Mouse (Mus musculus): Measurements from ENCODE around the gene Olfr222.
"Not testable (repeated sequence)": the region's sequence is repeated elsewhere in the genome, so short reads cannot be mapped to it uniquely, and the experiment has no call there.

Gene Olfr222

DNA sequence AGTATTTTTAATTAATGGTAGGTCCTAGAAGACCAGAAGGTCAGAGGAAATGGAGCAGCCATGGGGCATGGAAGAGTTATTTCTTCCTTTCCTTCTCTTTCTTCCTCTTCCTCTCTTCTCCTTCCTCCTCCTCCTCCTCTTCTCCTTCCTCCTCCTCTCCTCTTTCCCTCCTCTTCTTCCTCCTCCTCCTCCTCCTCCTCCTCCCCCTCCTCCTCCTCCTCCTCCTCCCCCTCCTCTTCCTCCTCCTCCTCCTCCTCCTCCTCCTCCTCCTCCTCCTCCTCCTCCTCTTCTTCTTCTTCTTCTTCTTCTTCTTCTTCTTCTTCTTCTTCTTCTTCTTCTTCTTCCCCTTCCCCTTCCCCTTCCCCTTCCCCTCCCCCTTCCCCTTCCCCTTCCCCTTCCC is at the start of gene Olfr222:
Gene Olfr222, minus strand, starts transcription at position 101 of the 400 bp plus-strand sequence.
- DNase-seq (ENCODE audit: low spot score), result not testable (repeated sequence)

DNA sequence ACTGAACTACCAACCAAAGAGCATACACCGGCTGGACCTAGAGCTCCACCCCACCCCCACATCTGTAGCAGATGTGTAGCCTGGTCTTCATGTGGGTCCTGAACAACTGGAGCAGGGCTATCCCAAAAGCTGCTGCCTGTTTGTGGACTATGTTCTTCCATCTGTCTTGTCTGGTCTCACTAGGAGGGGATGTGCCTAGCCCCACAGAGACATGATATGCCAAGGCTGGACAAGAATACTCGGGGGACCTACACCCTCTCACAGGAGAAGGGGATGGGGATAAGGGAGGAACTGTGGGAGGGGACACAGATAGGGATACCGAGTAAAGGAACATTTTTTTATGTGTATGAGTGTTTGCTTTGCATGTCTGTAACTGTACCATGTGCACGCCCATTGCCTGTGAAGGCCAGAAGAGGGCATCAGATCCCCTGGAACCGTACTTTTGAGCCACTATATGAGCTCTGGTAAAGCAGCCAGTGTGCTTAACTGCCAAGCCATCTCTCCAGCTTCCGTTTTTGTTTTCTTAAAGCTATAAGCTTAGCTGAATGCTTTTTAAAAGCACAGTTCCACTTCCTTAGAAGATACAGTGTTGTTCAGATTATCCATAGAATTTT is 48.1 kb upstream of the Olfr222 start:
- peak; percentile 49 for DNase-seq (ENCODE audit: low spot score)

DNA sequence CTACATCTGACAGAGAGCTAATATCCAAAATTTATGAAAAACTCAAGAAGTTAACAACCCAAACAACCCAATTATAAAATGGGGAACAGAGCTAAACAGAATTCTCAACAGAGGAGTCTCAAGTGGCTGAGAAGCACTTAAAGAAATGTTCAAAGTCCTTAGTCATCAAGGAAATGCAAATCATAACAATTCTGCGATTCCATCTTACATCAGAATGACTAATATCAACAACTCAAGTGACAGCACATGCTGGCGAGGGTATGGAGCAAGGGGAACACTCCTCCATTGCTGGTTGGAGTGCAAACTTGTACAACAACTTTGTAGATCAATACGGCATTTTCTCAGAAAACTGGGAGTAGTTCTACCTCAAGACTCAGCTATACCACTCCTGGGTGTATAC is 46.2 kb upstream of the Olfr222 start:
- no peak for DNase-seq (ENCODE audit: low spot score)

DNA sequence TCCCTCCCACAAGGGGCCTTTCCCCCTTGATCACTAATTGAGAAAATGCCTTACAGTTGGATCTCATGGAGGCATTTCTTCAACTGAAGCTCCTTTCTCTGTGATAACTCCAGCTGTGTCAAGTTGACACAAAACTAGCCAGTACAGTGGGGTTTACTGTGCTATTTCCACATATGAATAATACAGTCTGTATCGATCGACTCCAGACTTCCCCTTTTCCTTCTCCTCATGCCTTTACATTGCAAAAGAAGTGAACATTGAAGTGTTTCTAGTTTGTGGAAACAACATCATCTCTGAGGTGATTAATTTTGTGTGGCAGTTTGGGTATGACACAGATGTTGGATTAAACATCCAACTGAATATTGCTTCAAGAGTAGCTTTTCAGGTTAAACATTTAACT is 41.0 kb upstream of the Olfr222 start:
- not testable (repeated sequence) for DNase-seq (ENCODE audit: low spot score)

DNA sequence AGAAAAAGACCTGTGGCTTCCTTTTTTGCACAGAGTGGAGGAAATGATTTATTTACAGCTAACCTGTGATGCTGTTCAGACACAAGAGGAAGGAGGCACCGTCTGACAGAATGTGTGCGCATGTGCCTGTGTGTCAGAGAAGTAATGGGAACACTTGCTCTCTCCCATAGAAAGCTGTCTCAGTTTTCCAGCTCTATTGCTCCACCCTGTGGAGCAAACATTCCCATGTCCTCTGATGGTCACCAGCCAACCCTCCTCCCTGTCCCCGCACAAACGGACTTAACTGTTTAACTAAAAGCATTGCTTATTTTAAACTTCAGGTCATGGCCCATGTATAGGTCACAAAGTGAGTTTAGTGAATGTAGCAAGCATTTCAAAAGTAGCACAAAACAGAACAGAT is 38.1 kb upstream of the Olfr222 start:
- DNase-seq (ENCODE audit: low spot score), result no peak

DNA sequence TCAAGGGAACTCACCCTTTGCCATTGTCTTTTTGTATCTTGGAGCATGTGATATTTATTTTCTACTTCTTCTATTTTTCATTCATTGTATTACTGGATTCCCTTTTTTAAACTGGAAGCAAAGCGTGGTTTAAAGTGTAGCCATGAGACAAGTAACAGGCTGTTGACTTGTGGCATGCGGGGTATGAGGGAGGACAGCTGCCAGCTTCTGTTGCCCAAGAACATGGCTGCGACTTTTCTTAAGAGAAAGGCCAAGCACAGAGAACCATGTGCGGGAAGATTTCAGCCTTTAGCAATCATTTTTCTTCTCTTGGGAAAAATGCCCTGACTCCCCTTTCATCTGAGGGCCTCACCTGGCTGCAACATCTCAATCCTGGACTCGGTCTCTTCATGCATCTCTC is 35.6 kb upstream of the Olfr222 start:
- no peak for DNase-seq (ENCODE audit: low spot score)

DNA sequence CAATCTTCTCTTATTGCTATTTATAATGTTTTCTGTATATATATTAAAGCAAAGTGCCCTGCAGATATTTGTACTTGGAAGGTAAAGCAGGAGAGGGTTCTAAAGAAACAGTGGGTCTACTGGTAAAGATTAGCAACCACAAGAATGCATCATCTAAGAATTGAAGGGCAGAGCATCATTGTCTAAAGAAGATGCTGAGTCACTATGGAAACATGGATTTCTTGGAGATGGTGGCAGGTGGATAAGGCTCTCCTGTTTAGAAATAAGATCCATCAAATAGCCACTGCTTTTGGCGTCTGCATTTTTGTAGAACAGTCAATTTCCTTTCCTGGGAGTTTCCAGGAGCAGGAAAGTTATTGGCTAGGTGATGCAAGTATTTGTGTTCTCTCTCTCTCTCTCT is 26.3 kb upstream of the Olfr222 start:
- no peak for DNase-seq (ENCODE audit: low spot score)

DNA sequence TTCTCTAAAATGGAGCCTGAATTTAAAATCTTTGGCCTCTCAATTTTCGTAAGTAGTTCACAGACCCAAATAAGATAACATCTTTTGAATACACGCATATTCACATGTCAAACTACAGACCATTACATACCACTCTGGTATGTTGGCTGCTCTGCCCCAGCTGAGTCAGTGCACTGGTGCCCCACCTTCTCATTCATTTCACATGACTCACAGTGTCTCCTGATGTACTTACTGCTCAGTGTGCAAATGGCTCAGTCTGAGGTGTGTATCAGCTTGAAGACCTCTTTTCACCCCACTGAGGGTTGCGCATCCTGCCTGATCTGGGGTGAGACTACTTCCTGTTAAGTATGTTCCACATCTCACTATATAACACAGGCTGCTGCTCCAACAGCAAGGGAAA is 24.8 kb upstream of the Olfr222 start:
- DNase-seq (ENCODE audit: low spot score), result no peak

DNA sequence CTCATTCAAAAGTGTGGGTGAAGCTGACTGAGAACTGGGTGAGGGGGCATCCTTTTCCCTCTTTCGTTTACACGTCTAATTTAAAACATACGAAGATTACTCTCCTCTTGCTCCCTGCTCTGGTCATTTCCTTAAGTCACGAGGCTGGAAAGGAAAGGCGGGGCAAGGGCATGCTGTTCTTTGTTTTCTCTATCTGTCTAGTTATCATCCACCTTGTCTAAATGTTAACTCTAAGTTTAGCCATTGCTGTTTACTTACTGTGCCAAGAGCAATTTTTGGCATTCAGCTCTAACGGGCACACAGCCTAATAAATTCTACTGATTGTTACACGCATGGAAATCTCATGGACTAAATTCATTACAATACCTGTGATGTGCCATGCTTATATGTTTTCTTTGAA is 23.2 kb upstream of the Olfr222 start:
- no peak for DNase-seq (ENCODE audit: low spot score)

DNA sequence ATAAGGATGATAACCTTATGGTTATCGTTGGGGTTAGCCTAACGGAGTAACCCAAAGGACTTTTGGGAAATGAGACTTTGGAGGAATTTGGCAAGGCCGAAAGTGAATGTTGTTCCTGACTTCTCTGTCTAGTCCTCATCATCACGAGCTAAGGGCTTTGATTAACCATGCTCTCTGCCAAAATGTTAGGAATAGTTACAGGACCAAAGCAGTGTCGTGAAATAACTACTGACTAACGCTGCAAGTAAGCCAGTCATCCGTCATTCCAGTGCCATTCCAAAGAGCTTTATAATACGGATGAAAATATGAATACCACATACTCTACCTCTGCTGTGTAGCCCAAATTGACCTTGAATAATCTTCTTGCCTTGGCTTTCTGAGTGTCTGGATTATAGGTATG is 20.9 kb upstream of the Olfr222 start:
- DNase-seq (ENCODE audit: low spot score), result no peak

DNA sequence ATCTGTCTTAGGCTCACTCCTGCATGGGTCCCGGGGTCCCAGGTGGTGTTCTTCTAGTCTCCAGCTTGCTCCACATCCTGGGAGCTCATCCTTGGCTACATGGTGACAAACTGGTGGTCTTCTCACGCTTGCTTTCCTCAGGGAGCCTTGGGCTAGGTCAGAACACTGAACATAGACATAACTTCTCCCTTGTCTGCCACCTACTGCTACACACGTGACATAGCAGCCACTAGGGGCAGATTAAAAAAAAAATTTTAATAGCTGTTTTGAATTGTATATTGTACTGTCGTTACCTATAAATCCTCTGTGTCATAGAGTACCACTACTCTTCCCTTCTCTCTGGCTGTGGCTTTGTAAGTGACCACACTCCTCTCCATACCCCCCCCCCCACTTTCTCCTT is 20.1 kb upstream of the Olfr222 start:
- DNase-seq (ENCODE audit: low spot score), result no peak

DNA sequence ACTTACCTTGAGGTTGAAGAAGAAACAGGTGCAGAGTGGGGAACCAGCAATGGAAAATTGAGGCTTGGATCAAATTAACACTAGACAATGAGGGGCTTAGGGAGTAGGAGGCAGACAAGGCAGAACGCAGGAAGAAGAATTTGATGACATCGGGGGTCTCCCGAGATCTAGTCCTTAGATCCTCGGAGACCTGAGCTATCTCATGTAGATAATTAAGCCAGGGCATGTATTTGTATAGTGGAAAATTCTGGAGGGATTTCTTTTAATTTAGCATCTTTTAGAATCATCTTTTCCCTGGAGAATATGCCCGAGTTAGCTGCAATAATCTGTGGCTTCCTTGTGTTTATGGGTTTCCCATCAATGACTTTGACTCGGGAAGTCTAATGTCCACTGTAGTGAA is 17.2 kb upstream of the Olfr222 start, which contains the start of gene Olfr223:
Gene Olfr223, minus strand, starts transcription at position 101 of the 400 bp plus-strand sequence.
- DNase-seq (ENCODE audit: low spot score), result no peak

DNA sequence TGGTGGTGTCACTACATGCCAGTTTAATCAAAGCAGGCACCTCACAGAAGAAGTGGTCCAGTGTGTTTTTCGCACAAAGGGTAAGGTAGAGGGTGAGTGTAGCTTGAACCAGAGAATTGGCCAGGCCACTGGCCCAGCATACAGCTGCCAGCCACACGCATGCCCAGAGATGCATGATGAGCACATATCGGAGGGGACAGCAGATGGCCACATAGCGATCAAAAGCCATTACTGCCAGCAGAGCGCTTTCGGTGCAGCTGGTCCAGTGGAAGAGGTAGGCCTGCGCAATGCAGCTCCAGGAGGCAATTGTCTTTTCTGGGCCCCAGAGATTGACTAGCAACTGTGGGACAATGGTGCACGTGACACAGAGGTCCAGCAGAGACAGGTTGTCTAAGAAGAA is 13.5 kb upstream of the Olfr222 start:
- no peak for DNase-seq (ENCODE audit: low spot score)

DNA sequence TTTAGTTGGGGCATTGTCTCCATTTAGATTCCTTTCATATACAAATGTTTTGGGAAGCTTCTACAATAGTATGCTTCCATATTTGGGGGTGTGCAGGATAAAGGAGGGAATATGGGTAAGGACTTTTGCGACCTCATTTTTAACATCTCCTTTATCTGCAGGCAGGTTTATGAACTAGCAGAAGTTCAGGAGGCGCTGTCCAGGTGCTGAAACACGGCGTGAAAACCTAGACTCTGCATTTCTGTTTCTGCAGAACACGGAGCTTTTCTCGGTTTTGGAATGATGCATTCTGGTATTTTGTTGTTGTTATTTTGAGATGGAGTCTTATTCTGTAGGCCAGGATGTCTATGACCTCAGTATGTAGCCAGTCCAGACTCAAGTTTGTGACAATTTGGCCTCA is 8.5 kb upstream of the Olfr222 start:
- DNase-seq (ENCODE audit: low spot score), result peak; percentile 16

DNA sequence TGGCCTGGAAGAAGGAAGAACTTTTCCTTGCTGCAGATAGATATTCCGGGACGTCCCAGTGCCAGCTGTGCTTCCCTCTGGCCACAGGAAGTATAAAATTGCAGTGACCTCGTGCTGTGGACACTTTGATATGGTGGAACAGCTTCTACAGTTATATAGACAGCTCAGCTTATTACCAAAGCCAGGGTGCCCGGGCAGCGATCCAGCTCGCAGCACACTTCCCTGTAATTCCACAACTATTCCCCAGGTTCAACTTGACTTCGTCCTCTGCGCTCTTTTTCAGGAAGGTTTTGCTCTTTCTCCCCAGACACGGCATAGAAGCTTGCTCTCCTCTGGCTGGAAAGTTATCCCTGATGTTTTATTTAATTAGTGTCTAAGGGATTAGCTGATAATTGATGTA is 309 bp downstream of the Olfr222 start:
- no peak for DNase-seq (ENCODE audit: low spot score)

DNA sequence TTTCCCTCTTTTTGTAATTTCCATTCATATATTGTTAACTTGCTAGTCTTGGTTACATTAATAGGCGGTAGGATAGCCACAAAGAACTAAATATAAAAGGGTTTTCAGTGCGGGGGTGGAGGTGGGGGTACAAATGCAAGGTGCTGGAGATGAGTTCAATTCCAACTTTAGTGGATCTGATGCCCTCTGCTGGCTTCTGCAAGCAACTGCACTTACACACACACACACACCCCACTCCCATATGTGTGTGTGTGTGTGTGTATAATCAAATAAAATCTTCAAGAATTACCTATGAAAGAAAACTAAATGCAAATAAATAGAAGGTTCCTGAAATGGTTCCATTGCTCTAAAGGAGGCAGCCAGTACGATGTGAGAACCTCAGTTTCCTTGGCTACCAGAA is 6.7 kb downstream of the Olfr222 start:
- no peak for DNase-seq (ENCODE audit: low spot score)

DNA sequence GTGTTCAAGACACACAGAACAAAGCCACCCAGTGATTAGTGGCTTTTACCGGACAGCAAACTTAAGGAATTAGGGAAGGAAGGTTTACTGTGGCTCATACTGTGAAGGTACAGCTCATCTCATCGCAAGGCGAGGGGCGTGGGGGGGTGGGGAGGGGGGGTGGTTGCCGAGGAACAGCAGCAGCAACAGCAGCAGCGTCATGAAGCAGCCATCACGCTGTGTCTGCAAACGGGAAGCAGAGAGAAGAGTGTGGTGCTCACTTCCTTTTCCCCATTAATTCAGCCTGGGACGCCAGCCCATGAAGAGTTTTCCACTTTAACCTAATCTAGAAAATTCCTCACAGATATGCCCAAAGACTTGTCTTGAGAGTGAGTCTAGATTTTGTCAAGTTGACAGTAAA is 13.2 kb downstream of the Olfr222 start:
- no peak for DNase-seq (ENCODE audit: low spot score)

DNA sequence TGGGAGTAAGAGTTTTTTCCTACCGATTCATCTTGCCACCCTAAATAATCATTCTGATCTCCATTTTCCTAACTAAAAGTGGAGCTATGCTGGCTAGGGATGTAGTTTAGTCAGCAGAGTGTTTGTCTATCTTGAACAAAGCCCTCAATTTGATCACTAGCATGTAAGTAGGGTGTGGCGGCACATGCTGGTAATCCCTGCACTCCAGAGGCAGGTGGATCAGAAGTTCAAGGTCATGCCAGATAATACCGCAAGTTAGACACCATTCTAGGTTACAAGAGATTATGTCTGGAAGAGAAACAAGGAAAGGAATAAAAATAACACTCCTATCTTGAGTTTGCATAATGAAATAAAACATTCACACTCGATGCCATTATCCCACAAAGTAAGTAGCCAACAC is 13.7 kb downstream of the Olfr222 start:
- DNase-seq (ENCODE audit: low spot score), result no peak

DNA sequence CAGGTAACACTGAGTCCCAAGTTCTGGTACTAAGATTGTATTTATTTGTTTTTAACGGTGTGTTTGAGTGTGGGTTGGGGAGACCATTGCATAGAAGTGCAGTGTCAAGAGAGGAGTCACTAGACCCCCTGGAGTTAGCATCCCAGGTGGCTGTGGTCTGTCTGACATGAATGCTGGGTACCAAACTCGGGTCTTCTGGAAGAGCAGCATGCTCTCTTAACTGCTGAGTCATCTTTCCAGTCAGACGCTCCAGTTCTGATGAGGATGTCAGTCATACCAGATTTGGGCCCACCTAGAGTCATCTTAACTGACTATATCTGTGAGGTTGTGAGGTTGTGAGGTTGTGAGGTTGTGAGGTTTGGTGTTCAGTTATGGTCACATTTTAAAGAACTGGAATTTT is 15.1 kb downstream of the Olfr222 start:
- DNase-seq (ENCODE audit: low spot score), result no peak

DNA sequence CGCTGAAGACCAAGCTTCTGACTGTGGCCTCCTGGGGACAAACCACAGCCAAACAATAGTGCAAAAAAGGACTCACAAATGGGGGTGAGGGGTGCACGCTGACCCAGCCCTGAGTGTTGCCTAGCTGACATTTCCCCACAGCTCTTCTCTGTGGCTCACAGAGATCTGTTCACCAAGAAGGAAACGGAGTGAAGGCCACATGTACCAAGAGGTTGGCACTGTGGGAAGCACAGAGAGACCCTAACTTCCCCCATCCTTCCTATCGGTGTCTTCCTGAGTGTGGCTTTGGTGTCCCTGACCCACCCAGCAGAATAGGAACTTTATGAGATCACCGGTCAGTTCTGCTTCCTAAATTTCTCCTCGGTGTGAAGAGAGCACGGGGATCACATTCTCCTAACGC is 21.5 kb downstream of the Olfr222 start:
- DNase-seq (ENCODE audit: low spot score), result no peak

DNA sequence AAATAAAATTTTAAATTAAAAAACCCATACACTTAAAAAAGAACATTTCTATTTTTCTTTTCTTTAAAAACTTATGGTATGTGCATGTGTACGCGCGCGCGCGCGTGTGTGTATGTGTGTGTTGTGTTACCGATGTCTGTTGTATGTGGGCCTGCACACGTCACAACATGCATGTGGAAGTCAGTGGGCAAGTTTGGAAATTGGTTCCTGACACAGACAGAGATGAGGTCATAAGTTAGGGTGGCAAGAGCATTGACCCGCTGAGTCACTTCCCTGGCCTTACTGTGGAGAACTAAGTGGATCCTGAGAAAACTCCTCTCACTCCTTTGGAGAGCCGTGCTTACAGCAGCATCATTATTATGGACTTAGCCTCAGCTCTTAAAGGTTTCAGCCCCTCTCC is 21.9 kb downstream of the Olfr222 start:
- DNase-seq (ENCODE audit: low spot score), result no peak

DNA sequence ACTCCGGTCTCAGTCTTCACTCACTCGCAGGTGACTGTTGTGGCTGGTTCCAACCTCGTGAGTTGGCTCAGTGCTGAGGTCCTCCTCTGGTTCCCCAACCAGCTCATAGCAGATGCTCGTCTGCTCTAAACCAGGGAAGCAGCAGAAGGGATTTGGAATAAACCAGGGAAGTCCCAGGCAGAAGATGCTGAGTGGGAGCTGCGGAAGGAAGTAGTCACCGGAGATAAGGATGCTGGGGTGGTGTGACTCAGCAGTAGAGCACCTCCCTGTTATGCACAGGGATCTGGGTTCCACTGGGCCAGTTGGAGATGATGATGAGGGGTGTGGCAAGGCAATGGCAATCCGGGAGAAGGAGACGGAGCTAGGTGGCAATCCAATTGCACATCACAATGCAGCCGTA is 32.0 kb downstream of the Olfr222 start:
- no peak for DNase-seq (ENCODE audit: low spot score)

DNA sequence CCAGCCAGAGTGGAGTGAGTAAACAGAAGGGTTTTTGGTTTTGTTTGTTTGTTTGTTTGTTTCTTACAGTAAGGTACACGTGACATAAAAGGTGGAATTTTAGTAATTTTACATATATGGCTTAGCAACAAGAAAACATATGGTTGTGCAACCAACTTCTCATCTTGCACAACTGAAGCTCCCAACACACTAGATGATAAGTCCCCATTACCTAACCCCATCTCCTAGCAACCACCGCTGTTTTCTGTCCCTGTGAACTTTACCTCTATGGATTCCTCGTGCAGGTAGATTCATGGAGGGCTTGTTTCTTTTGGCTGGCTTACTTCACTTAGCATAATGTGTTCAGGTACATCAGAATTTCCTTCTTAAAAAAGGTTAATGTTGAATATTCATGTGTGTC is 32.7 kb downstream of the Olfr222 start:
- DNase-seq (ENCODE audit: low spot score), result no peak

DNA sequence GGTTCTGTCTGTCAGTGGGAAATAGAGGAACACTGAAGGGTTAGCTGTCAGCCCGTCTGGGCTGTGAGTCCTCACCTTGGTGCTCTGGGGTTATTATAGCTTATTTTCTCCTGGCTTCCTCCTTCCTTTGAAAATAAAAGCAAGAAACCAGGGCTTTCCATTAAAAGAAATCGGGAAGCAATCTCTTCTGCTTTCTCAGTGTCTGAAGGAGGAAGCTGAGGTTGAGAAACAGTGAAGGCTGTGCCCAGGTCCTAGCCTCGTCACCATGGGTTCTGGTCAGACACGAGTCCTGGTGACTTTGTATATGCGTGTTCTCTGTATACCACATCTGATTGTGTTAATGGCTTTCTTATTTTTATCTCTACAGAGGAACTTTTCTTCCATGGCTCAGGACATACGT is 33.6 kb downstream of the Olfr222 start:
- DNase-seq (ENCODE audit: low spot score), result no peak

DNA sequence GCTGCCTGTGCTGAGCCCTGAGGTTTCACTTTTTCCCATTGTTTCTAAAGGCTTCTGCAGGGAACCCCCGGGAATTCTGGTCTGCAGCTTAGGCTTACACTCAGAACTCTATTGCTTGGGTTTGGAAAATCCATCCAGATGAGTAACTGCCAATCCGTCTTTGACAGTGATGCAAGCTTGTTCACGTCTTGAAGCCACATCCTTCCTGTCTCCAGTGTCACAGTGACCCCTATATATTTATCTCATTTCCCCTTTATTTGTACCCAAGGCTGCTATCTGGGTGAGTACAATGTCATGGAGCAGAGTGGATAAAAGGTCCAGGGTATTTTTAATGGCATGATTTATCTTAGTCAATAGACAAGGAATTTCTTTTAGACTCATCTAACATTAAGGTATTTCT is 34.7 kb downstream of the Olfr222 start, which contains the start of gene Nlrp3:
Gene Nlrp3, plus strand, starts transcription at position 245 of the 400 bp plus-strand sequence.
- DNase-seq (ENCODE audit: low spot score), result no peak
